Mouse (Mus musculus): Measurements from ENCODE around the gene Pip. TPM values are rescaled to one million over a fixed set of nuclear protein-coding genes. Genes with fewer than 3 reads are reported as not detected.

The Pip gene
- total RNA-seq (2022) = not detected

- DNase-seq (ENCODE audit: low spot score in 2 of 2) = no peak
These were observed at the start of gene Pip for GRCm38 (mm10) chr6:41847235-41847634. Gene Pip (plus strand): TSS chr6:41847535.

DNA sequence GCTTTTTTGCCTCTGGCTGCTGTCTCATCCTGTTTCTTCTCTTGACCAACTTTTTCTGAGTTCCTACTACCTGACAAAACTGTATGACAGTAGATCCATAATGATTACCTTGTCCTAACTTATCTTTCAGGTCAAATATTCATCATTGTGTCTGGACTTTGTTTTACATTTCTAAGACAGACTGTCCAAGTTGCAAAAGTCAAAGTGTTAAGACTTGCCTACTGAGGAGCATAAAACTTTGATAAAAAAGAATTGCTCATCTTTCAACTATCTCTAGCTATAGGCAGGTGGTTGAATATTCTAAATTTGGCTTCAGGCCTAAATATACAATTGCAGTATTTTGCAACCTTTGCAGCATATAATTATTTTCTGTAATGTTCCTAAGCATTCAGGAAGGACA is 23.2 kb upstream of the Pip start:
- DNase-seq (ENCODE audit: low spot score in 2 of 2) = no peak

DNA sequence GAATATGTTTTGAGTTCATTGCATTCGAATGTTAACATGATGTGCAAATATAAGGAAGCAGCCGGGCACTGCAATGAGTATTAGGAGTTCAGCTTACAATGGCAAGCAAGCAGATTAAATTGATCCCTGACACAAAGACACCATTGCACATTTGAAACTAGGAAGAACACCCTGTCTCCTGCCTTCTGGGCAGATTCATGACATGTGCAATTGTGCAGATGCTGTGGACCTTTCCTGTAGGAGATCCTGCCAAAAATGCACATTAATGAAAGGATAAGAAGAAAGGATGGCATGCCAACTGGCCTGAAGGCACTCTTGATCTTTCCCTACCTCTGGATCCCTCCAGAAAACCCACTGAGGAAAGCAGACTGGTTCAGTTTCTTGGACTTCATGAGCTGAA is 17.8 kb upstream of the Pip start:
- DNase-seq (ENCODE audit: low spot score in 2 of 2) = no peak

DNA sequence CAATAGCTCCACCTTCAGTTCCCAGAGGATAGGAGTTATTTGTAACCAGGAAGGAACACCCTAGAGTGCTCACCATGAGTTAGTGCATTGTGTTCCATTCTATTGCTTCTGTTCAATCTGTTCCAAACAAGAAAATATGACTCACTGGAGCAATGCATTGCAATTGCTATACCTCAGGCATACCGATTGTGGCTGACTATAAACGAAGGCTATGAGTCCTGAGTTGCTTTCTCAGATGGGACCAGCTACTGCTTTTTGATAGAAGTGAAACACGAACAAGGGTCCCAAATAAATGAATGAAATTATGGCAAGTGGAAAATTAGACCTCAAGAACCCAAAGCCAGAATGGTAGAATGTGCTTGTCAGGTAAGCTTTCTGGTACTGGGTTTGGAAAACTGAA is 5.4 kb downstream of the Pip start, which contains the start of gene Sval2:
Sval2 (plus strand) TSS at position 301 of the 400 bp plus-strand sequence.
- DNase-seq (ENCODE audit: low spot score in 2 of 2) = no peak

DNA sequence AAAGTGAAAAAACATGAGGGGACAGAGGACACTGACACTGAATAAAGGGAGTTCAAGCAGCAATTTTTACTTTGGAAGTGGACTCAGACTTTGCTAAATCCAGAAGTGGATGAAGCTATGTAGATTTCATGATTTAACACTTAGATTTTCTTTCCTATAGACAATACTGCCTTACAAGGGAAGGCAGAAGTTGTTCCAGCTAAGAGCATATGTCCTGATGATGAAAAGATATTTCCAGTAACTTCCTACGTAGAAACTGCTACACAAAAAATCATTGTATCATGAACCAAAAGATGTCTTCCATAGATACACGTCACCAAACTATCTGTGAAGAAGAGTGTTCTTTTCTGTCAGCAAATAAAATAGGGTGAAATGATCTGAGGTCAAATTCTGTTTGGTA is 16.7 kb downstream of the Pip start:
- no peak for DNase-seq (ENCODE audit: low spot score in 2 of 2)

Other genes with a start within 250 kb of the Pip start
- gene Ephb6, start 242.1 kb upstream of the Pip start, total RNA-seq (2022) = 100 to 1,000 TPM; 120 to 138 (median 128) TPM
- 1 to 10 TPM; 2.3 to 2.8 (median 2.6) TPM for gene Trpv6, start 211.1 kb upstream of the Pip start, total RNA-seq (2022)
- gene Trpv5, start 166.8 kb upstream of the Pip start, total RNA-seq (2022) = not detected
- not detected for gene Llcfc1, start 163.1 kb upstream of the Pip start, total RNA-seq (2022)
- gene Kel, start 143.2 kb upstream of the Pip start, total RNA-seq (2022) = not detected
- not detected for gene Olfr459, start 72.4 kb upstream of the Pip start, total RNA-seq (2022)
- not detected for gene Sval2, start 5.5 kb downstream of the Pip start, total RNA-seq (2022)
- not detected for gene Sval1, start 104.1 kb downstream of the Pip start, total RNA-seq (2022)
- not detected for gene Sval3, start 120.6 kb downstream of the Pip start, total RNA-seq (2022)
- not detected for gene Sva, start 190.9 kb downstream of the Pip start, total RNA-seq (2022)